ENCODE assay signal across 27 mouse cellular contexts in genomic region chr7:139217046-139217445, GRCm38 (mm10). TPM values are rescaled to one million over a fixed set of nuclear protein-coding genes. Genes with fewer than 3 reads are reported as not detected.
DNase-seq lines count a peak whose midpoint lies in the region; ATAC-seq and TF ChIP-seq lines count a peak whose summit lies in the region.
"Had no signal": no experiment of that assay in that cellular context is flagged by ENCODE, and none has a peak within 500 bp of the region (broad histone marks: within the 10 kb centered on the region; RNA-seq: fewer than 3 reads in every experiment).

No protein-coding gene starts in this region.

- DNase-seq in kidney, adult 11 months = peak; percentile 1
- DNase-seq in testis, postnatal 14 days (ENCODE audit: low spot score) = no peak
- DNase-seq: adrenal gland, postnatal 25 days; B cell, adult 2 months; cerebellum, adult 9-11 months; gastrocnemius, adult 2 months; kidney, adult 18-20 months; kidney, postnatal 36 days; left cerebral cortex, postnatal 4 days; liver, embryonic 13.5 days; right cerebral cortex, adult 18-20 months; spleen, adult 18-20 months; thymus, postnatal 14 days had no signal

- H3K9me3 ChIP-seq in heart, embryonic 15.5 days (replicated peaks) = no peaks in the 10 kb centered on the region
- no peaks in the 10 kb centered on the region for H3K9me3 ChIP-seq in heart, embryonic 11.5 days (replicated peaks; ENCODE audit: control insufficient read depth, low read length)
- no peaks in the 10 kb centered on the region for H3K9me3 ChIP-seq in kidney, embryonic 14.5 days (ENCODE audit: control insufficient read depth, low read length)
- no peaks in the 10 kb centered on the region for H3K9me3 ChIP-seq in forebrain, embryonic 15.5 days
- H3K9me3 ChIP-seq: embryonic facial prominence, embryonic 13.5 days; forebrain, embryonic 10.5 days; hindbrain, embryonic 12.5 days; liver, embryonic 13.5 days; midbrain, embryonic 10.5 days; midbrain, embryonic 15.5 days; neural tube, embryonic 12.5 days had no signal

- no peak overlapping the region for H3K9ac ChIP-seq in heart, embryonic 15.5 days
- H3K9ac ChIP-seq in heart, embryonic 11.5 days (ENCODE audit: low read depth, low read length) = no peak overlapping the region
- H3K9ac ChIP-seq in kidney, embryonic 14.5 days (ENCODE audit: low read depth, low read length) = no peak overlapping the region
- H3K9ac ChIP-seq in forebrain, embryonic 15.5 days (replicated peaks) = no peak overlapping the region
- H3K9ac ChIP-seq: embryonic facial prominence, embryonic 13.5 days; hindbrain, embryonic 12.5 days; liver, embryonic 13.5 days; midbrain, embryonic 15.5 days; neural tube, embryonic 12.5 days had no signal

- ATAC-seq in heart, embryonic 15.5 days (replicated peaks; ENCODE audit: insufficient number of reproducible peaks, insufficient read depth, low FRiP score, low read depth) = no peak
- no peak for ATAC-seq in heart, embryonic 11.5 days (replicated peaks; ENCODE audit: insufficient number of reproducible peaks, low FRiP score, low TSS enrichment)
- no peak for ATAC-seq in kidney, embryonic 14.5 days (ENCODE audit: low FRiP score, low TSS enrichment)
- no peak for ATAC-seq in forebrain, embryonic 15.5 days (replicated peaks)
- ATAC-seq: forebrain, embryonic 16.5 days; midbrain, embryonic 15.5 days had no signal

- no peak overlapping the region for H3K4me3 ChIP-seq in heart, embryonic 15.5 days
- no peak overlapping the region for H3K4me3 ChIP-seq in heart, embryonic 11.5 days (ENCODE audit: low read depth, low read length)
- H3K4me3 ChIP-seq in kidney, embryonic 14.5 days (ENCODE audit: low read length) = no peak overlapping the region
- peak overlapping the region; percentile 90; the same call in 1 of the 2 replicates for H3K4me3 ChIP-seq in testis, adult 2 months (ENCODE audit: control insufficient read depth, low read depth, low read length)
- H3K4me3 ChIP-seq in forebrain, embryonic 15.5 days = no peak overlapping the region
- H3K4me3 ChIP-seq: embryonic facial prominence, embryonic 13.5 days; forebrain, embryonic 10.5 days; gastrocnemius, adult 2 months; hindbrain, embryonic 12.5 days; liver, embryonic 13.5 days; midbrain, embryonic 10.5 days; midbrain, embryonic 15.5 days; myocyte; neural tube, embryonic 12.5 days had no signal

- H3K4me2 ChIP-seq in heart, embryonic 15.5 days = no peak overlapping the region
- H3K4me2 ChIP-seq in heart, embryonic 11.5 days = no peak overlapping the region
- H3K4me2 ChIP-seq in kidney, embryonic 14.5 days (replicated peaks; ENCODE audit: low read depth, low read length) = no peak overlapping the region
- no peak overlapping the region for H3K4me2 ChIP-seq in forebrain, embryonic 15.5 days (replicated peaks)
- H3K4me2 ChIP-seq: embryonic facial prominence, embryonic 13.5 days; hindbrain, embryonic 12.5 days; liver, embryonic 13.5 days; midbrain, embryonic 15.5 days; neural tube, embryonic 12.5 days had no signal

- H3K4me1 ChIP-seq in heart, embryonic 15.5 days (replicated peaks) = peaks cover 27% of the 10 kb centered on the region
- H3K4me1 ChIP-seq in heart, embryonic 11.5 days (ENCODE audit: control insufficient read depth, insufficient read depth, low read length) = peaks cover 10% of the 10 kb centered on the region
- peaks cover 11% of the 10 kb centered on the region for H3K4me1 ChIP-seq in kidney, embryonic 14.5 days (ENCODE audit: control insufficient read depth, insufficient read depth, low read length)
- no peaks in the 10 kb centered on the region; the same call in 1 of the 2 replicates for H3K4me1 ChIP-seq in testis, adult 2 months (ENCODE audit: control insufficient read depth, insufficient read depth, low read length)
- H3K4me1 ChIP-seq in forebrain, embryonic 15.5 days = peaks cover 13% of the 10 kb centered on the region

- 0 out of 2 replicates have a peak overlapping the region, but pooled peaks have one; percentile 51 for H3K27ac ChIP-seq in heart, embryonic 15.5 days
- H3K27ac ChIP-seq in heart, embryonic 11.5 days (ENCODE audit: low read depth, low read length) = no peak overlapping the region
- no peak overlapping the region for H3K27ac ChIP-seq in kidney, embryonic 14.5 days (ENCODE audit: low read depth, low read length)
- no peak overlapping the region for H3K27ac ChIP-seq in testis, adult 2 months (ENCODE audit: control insufficient read depth, insufficient read depth, low read depth, low read length)
- no peak overlapping the region for H3K27ac ChIP-seq in forebrain, embryonic 15.5 days (replicated peaks)
- H3K27ac ChIP-seq: embryonic facial prominence, embryonic 13.5 days; forebrain, embryonic 10.5 days; gastrocnemius, adult 2 months; hindbrain, embryonic 12.5 days; liver, embryonic 13.5 days; midbrain, embryonic 10.5 days; midbrain, embryonic 15.5 days; neural tube, embryonic 12.5 days had no signal

- H3K27me3 ChIP-seq in heart, embryonic 15.5 days = no peaks in the 10 kb centered on the region
- no peaks in the 10 kb centered on the region for H3K27me3 ChIP-seq in heart, embryonic 11.5 days (ENCODE audit: control insufficient read depth, insufficient read depth, low read length)
- H3K27me3 ChIP-seq in kidney, embryonic 14.5 days (ENCODE audit: control insufficient read depth, insufficient read depth, low read length) = no peaks in the 10 kb centered on the region
- H3K27me3 ChIP-seq in testis, adult 2 months (ENCODE audit: control insufficient read depth, insufficient read depth, low read length) = no peaks in the 10 kb centered on the region
- H3K27me3 ChIP-seq in forebrain, embryonic 15.5 days = no peaks in the 10 kb centered on the region
- H3K27me3 ChIP-seq: embryonic facial prominence, embryonic 13.5 days; hindbrain, embryonic 12.5 days; liver, embryonic 13.5 days; midbrain, embryonic 15.5 days; neural tube, embryonic 12.5 days had no signal

- TF ChIP-seq CTCF in testis, adult 2 months (IDR thresholded peaks at IDR 0.05; ENCODE audit: control insufficient read depth, insufficient read depth, insufficient replicate concordance, low read depth, low read length) = no peak

- WGBS in heart, embryonic 15.5 days = 76% methylated on average over 7 of the region's 7 CpGs
- 77% methylated on average over 7 of the region's 7 CpGs for WGBS in heart, embryonic 11.5 days (ENCODE audit: insufficient replicate concordance)
- 87% methylated on average over 7 of the region's 7 CpGs for WGBS in kidney, embryonic 14.5 days
- 76% methylated on average over 7 of the region's 7 CpGs for WGBS in forebrain, embryonic 15.5 days

- H3K36me3 ChIP-seq in heart, embryonic 15.5 days = no peaks in the 10 kb centered on the region
- no peaks in the 10 kb centered on the region for H3K36me3 ChIP-seq in heart, embryonic 11.5 days (ENCODE audit: control insufficient read depth, insufficient read depth, low read length)
- no peaks in the 10 kb centered on the region for H3K36me3 ChIP-seq in kidney, embryonic 14.5 days (ENCODE audit: control insufficient read depth, insufficient read depth, low read length)
- peaks cover 7% of the 10 kb centered on the region for H3K36me3 ChIP-seq in testis, adult 2 months (ENCODE audit: control insufficient read depth, insufficient read depth, low read length)
- H3K36me3 ChIP-seq in forebrain, embryonic 15.5 days = no peaks in the 10 kb centered on the region
- H3K36me3 ChIP-seq: embryonic facial prominence, embryonic 13.5 days; forebrain, embryonic 10.5 days; hindbrain, embryonic 12.5 days; liver, embryonic 13.5 days; midbrain, embryonic 10.5 days; midbrain, embryonic 15.5 days; neural tube, embryonic 12.5 days had no signal

- no peak for TF ChIP-seq POLR2A in testis, adult 2 months (IDR thresholded peaks at IDR 0.05; ENCODE audit: control insufficient read depth, low read depth, low read length)

RNA-seq across cellular contexts. Expression of gene Stk32c, which starts 3.9 kb away (rescaled TPM):
- polyA plus RNA-seq in heart, embryonic 15.5 days (2015; fragmentation: Nextera tagmentation; extraction: Ambion mirVana) = 0.08 and 0.10 TPM in 2 replicates
- not detected in 2 replicates for polyA plus RNA-seq in heart, embryonic 11.5 days (2014; fragmentation: Nextera tagmentation; extraction: Ambion mirVana)
- 0.29 TPM in 1 of 2 replicates, not detected in the other for polyA plus RNA-seq in kidney, embryonic 14.5 days (2014; fragmentation: Nextera tagmentation; extraction: Ambion mirVana)
- 5.1 and 5.6 TPM in 2 replicates for polyA plus RNA-seq in testis, adult 2 months (2012; rRNA removed)
- 0.93 and 0.98 TPM in 2 replicates for polyA plus RNA-seq in forebrain, embryonic 15.5 days (2015; fragmentation: Nextera tagmentation; extraction: Ambion mirVana)
- polyA plus RNA-seq: heart, embryonic 14.5 days; liver, embryonic 13.5 days had no signal

RNA-seq across cellular contexts. Expression of gene Lrrc27, which starts 4.3 kb away (rescaled TPM):
- 3.0 and 3.5 TPM in 2 replicates for polyA plus RNA-seq in heart, embryonic 15.5 days (2015; fragmentation: Nextera tagmentation; extraction: Ambion mirVana)
- 4.9 and 6.2 TPM in 2 replicates for polyA plus RNA-seq in heart, embryonic 11.5 days (2014; fragmentation: Nextera tagmentation; extraction: Ambion mirVana)
- polyA plus RNA-seq in kidney, embryonic 14.5 days (2014; fragmentation: Nextera tagmentation; extraction: Ambion mirVana) = 5.7 and 6.6 TPM in 2 replicates
- polyA plus RNA-seq in testis, adult 2 months (2012; rRNA removed) = 863 and 972 TPM in 2 replicates
- polyA plus RNA-seq in forebrain, embryonic 15.5 days (2015; fragmentation: Nextera tagmentation; extraction: Ambion mirVana) = 2.8 and 4.7 TPM in 2 replicates

RNA-seq across cellular contexts. Expression of gene Pwwp2b, which starts 31.2 kb away (rescaled TPM):
- 7.0 and 8.5 TPM in 2 replicates for polyA plus RNA-seq in heart, embryonic 15.5 days (2015; fragmentation: Nextera tagmentation; extraction: Ambion mirVana)
- polyA plus RNA-seq in heart, embryonic 11.5 days (2014; fragmentation: Nextera tagmentation; extraction: Ambion mirVana) = 8.4 TPM in 2 replicates
- 5.3 and 7.3 TPM in 2 replicates for polyA plus RNA-seq in kidney, embryonic 14.5 days (2014; fragmentation: Nextera tagmentation; extraction: Ambion mirVana)
- 304 and 317 TPM in 2 replicates for polyA plus RNA-seq in testis, adult 2 months (2012; rRNA removed)
- polyA plus RNA-seq in forebrain, embryonic 15.5 days (2015; fragmentation: Nextera tagmentation; extraction: Ambion mirVana) = 5.1 and 5.9 TPM in 2 replicates

Comparison
In these comparisons a context has a peak if more than half of its experiments do, and no peak if none do; other contexts are left out.
1. RNA of gene Lrrc27, which starts 4.3 kb away (polyA plus RNA-seq): 863 to 972 TPM in testis, adult 2 months; 5.7 to 6.6 TPM in kidney, embryonic 14.5 days, 4.9 to 6.2 TPM in heart, embryonic 11.5 days, 3.0 to 3.5 TPM in heart, embryonic 15.5 days and 2.8 to 4.7 TPM in forebrain, embryonic 15.5 days; every median in the first group is over 100 times any median in the second.
2. RNA of gene Pwwp2b, which starts 31.2 kb away (polyA plus RNA-seq): 304 to 317 TPM in testis, adult 2 months; 8.4 TPM in heart, embryonic 11.5 days, 5.3 to 7.3 TPM in kidney, embryonic 14.5 days, 7.0 to 8.5 TPM in heart, embryonic 15.5 days and 5.1 to 5.9 TPM in forebrain, embryonic 15.5 days; every median in the first group is over 10 times any median in the second.